ENCODE assay signal across 22 mouse cellular contexts in the genomic region with DNA sequence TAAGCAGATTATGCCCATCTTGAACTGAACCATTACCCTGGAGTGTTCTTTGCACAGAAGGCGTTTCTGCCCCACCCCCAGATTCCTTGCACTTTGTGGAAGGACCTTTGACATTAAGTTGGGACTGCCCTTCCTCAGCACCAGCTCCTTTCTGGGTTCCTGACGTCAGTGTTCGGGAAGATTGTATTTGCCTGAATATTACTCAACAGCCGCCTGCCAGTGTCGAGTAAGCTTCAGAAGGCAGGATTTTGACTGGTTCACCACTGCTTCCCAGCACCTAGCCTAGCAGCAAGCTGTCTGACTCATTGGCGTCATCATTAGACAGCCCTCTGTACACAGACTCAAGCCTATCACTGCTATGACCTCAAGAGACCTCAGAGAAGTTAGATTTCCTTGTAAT. TPM values are rescaled to one million over a fixed set of nuclear protein-coding genes. Genes with fewer than 3 reads are reported as not detected.
DNase-seq lines count a peak whose midpoint lies in the region; ATAC-seq and TF ChIP-seq lines count a peak whose summit lies in the region.
"Had no signal": no experiment of that assay in that cellular context is flagged by ENCODE, and none has a peak within 500 bp of the region (broad histone marks: within the 10 kb centered on the region; RNA-seq: fewer than 3 reads in every experiment).

No protein-coding gene starts in this region.

- H3K9me3 ChIP-seq in kidney, embryonic 15.5 days (replicated peaks), result no peaks in the 10 kb centered on the region
- H3K9me3 ChIP-seq in intestine, postnatal 0 days (ENCODE audit: control insufficient read depth), result no peaks in the 10 kb centered on the region
- H3K9me3 ChIP-seq in forebrain, embryonic 15.5 days, result no peaks in the 10 kb centered on the region
- H3K9me3 ChIP-seq: embryonic facial prominence, embryonic 12.5 days; forebrain, embryonic 13.5 days; heart, embryonic 13.5 days; hindbrain, embryonic 15.5 days had no signal

- H3K36me3 ChIP-seq in kidney, embryonic 15.5 days, result no peaks in the 10 kb centered on the region
- no peaks in the 10 kb centered on the region for H3K36me3 ChIP-seq in intestine, postnatal 0 days (ENCODE audit: control insufficient read depth, insufficient read depth)
- H3K36me3 ChIP-seq in forebrain, embryonic 15.5 days, result no peaks in the 10 kb centered on the region
- H3K36me3 ChIP-seq: embryonic facial prominence, embryonic 12.5 days; heart, embryonic 13.5 days; hindbrain, embryonic 15.5 days had no signal

- H3K27me3 ChIP-seq in kidney, embryonic 15.5 days, result no peaks in the 10 kb centered on the region
- no peaks in the 10 kb centered on the region for H3K27me3 ChIP-seq in intestine, postnatal 0 days (replicated peaks; ENCODE audit: control insufficient read depth, insufficient read depth, low read length)
- H3K27me3 ChIP-seq in forebrain, embryonic 15.5 days, result no peaks in the 10 kb centered on the region
- H3K27me3 ChIP-seq: embryonic facial prominence, embryonic 12.5 days; forebrain, embryonic 13.5 days; heart, embryonic 13.5 days; hindbrain, embryonic 15.5 days had no signal

- TF ChIP-seq CTCF in intestine, postnatal 0 days (IDR thresholded peaks at IDR 0.05; ENCODE audit: low read depth), result no peak
- TF ChIP-seq CTCF in gastrocnemius, adult 2 months (IDR thresholded peaks at IDR 0.05), result no peak

- 81% methylated on average over 6 of the region's 6 CpGs for WGBS in kidney, embryonic 15.5 days
- WGBS in intestine, postnatal 0 days, result 33% methylated on average over 6 of the region's 6 CpGs
- 84% methylated on average over 6 of the region's 6 CpGs for WGBS in forebrain, embryonic 15.5 days

- DNase-seq in kidney, adult 9 months, result peak; percentile 70
- peak; percentile 16 for DNase-seq in adipocyte (ENCODE audit: low spot score)
- DNase-seq in lung, postnatal 4 days, result peak; percentile 38 to 56
- no peak for DNase-seq in gastrocnemius, adult 18-20 months (ENCODE audit: low spot score)
- DNase-seq in gastrocnemius, adult 2 months, result no peak
- DNase-seq: adrenal gland, adult 8-10 months; cerebellum, adult 9-11 months; heart, postnatal 36 days; layer of hippocampus, adult 9-11 months; right cerebral cortex, adult 18-20 months; thymus, postnatal 4 days had no signal

- no peak overlapping the region for H3K27ac ChIP-seq in kidney, embryonic 15.5 days
- H3K27ac ChIP-seq in intestine, postnatal 0 days (ENCODE audit: low read depth, low read length), result no peak overlapping the region
- no peak overlapping the region for H3K27ac ChIP-seq in forebrain, embryonic 15.5 days (replicated peaks)
- H3K27ac ChIP-seq in gastrocnemius, adult 2 months, result no peak overlapping the region
- H3K27ac ChIP-seq: embryonic facial prominence, embryonic 12.5 days; forebrain, embryonic 13.5 days; heart, embryonic 13.5 days; hindbrain, embryonic 15.5 days; kidney, postnatal 0 days; liver, embryonic 14.5 days had no signal

- H3K4me3 ChIP-seq in kidney, embryonic 15.5 days (replicated peaks), result no peak overlapping the region
- H3K4me3 ChIP-seq in intestine, postnatal 0 days (ENCODE audit: low read depth, low read length), result no peak overlapping the region
- H3K4me3 ChIP-seq in forebrain, embryonic 15.5 days, result no peak overlapping the region
- no peak overlapping the region for H3K4me3 ChIP-seq in gastrocnemius, adult 2 months
- H3K4me3 ChIP-seq: embryonic facial prominence, embryonic 12.5 days; erythroblast, embryonic 14.5 days; forebrain, embryonic 13.5 days; heart, embryonic 13.5 days; hindbrain, embryonic 15.5 days had no signal

- H3K4me2 ChIP-seq in kidney, embryonic 15.5 days, result no peak overlapping the region
- H3K4me2 ChIP-seq in intestine, postnatal 0 days (replicated peaks; ENCODE audit: low read depth), result 0 out of 2 replicates have a peak overlapping the region, but pooled peaks have one; percentile 18
- H3K4me2 ChIP-seq in forebrain, embryonic 15.5 days (replicated peaks), result no peak overlapping the region
- H3K4me2 ChIP-seq: embryonic facial prominence, embryonic 12.5 days; forebrain, embryonic 13.5 days; heart, embryonic 13.5 days; hindbrain, embryonic 15.5 days; midbrain, embryonic 11.5 days had no signal

- H3K9ac ChIP-seq in kidney, embryonic 15.5 days, result no peak overlapping the region
- H3K9ac ChIP-seq in intestine, postnatal 0 days (ENCODE audit: low read depth, low read length), result no peak overlapping the region
- H3K9ac ChIP-seq in forebrain, embryonic 15.5 days (replicated peaks), result no peak overlapping the region
- H3K9ac ChIP-seq: embryonic facial prominence, embryonic 12.5 days; forebrain, embryonic 13.5 days; heart, embryonic 13.5 days; hindbrain, embryonic 15.5 days; liver, embryonic 14.5 days had no signal

- peaks cover 32% of the 10 kb centered on the region for H3K4me1 ChIP-seq in kidney, embryonic 15.5 days
- H3K4me1 ChIP-seq in intestine, postnatal 0 days (replicated peaks; ENCODE audit: control insufficient read depth, insufficient read depth, low read length), result peaks cover 8% of the 10 kb centered on the region
- H3K4me1 ChIP-seq in forebrain, embryonic 15.5 days, result no peaks in the 10 kb centered on the region
- H3K4me1 ChIP-seq: forebrain, embryonic 13.5 days; hindbrain, embryonic 15.5 days had no signal

- intact Hi-C loops in gastrocnemius, adult 2 months (cut with DNase I), result no loop called here

- ATAC-seq in kidney, embryonic 15.5 days (replicated peaks; ENCODE audit: low FRiP score), result no peak
- ATAC-seq in intestine, postnatal 0 days, result peak; percentile 91
- no peak for ATAC-seq in forebrain, embryonic 15.5 days (replicated peaks)
- ATAC-seq: forebrain, embryonic 13.5 days had no signal

RNA-seq across cellular contexts. Expression of a gene that starts 17.4 kb away (rescaled TPM):
- polyA plus RNA-seq in kidney, embryonic 15.5 days (2015; fragmentation: Nextera tagmentation; extraction: Ambion mirVana), result 41.7 and 45.2 TPM in 2 replicates
- 15.4 and 16.4 TPM in 2 replicates for polyA plus RNA-seq in intestine, postnatal 0 days (2015; fragmentation: Nextera tagmentation; extraction: Ambion mirVana)
- 1 to 10 TPM; 3.8 to 8.0 TPM for total RNA-seq in gastrocnemius, adult 18-20 months (2021)
- 0.29 and 0.34 TPM in 2 replicates for polyA plus RNA-seq in forebrain, embryonic 15.5 days (2015; fragmentation: Nextera tagmentation; extraction: Ambion mirVana)
- 1 to 10 TPM; 5.7 to 5.9 TPM for total RNA-seq in gastrocnemius, adult 2 months (2021)
- polyA plus RNA-seq: erythroblast, embryonic 14.5 days had no signal

Comparison
In these comparisons a context has a peak if more than half of its experiments do, and no peak if none do; other contexts are left out.
1. DNase-seq: peak in kidney, adult 9 months (single experiment), adipocyte (single experiment) and lung, postnatal 4 days (2 of 2); none in gastrocnemius, adult 18-20 months (single experiment) and gastrocnemius, adult 2 months (single experiment).
2. RNA of a gene that starts 17.4 kb away (polyA plus RNA-seq): 41.7 to 45.2 TPM in kidney, embryonic 15.5 days and 15.4 to 16.4 TPM in intestine, postnatal 0 days; 0.29 to 0.34 TPM in forebrain, embryonic 15.5 days; every median in the first group is over 10 times any median in the second.